Mouse (Mus musculus) midbrain, embryonic 12.5 days (tissue): Measurements from ENCODE around the gene Ccnyl1. TPM values are rescaled to one million over a fixed set of nuclear protein-coding genes. Genes with fewer than 3 reads are reported as not detected.
A peak's percentile ranks its signal among the peaks of the same experiment; 100 is the strongest.

ENCODE experiments used
- ATAC-seq: fragments of 200-750 bp; cut with Nextera tagmentation; 2 replicates; pipeline ENCODE4 v1.8.0; 2017; ENCODE audit warnings: low read depth, moderate TSS enrichment, moderate library complexity; ENCODE audit not compliant: low FRiP score
- H3K27ac ChIP-seq: fragments of 300-500 bp; sonication (generic); replicated peaks from 2 replicates; pipeline ENCODE4 v1.5.1; 2016; ENCODE audit warnings: mild to moderate bottlenecking
- H3K27me3 ChIP-seq: fragments of 300-500 bp; sonication (generic); 2 replicates; pipeline ENCODE4 v1.6.1; 2016; ENCODE audit warnings: mild to moderate bottlenecking
- H3K36me3 ChIP-seq: fragments of 300-500 bp; sonication (generic); 2 replicates; pipeline ENCODE4 v1.6.1; 2016
- H3K4me1 ChIP-seq: fragments of 300-500 bp; sonication (generic); 2 replicates; pipeline ENCODE4 v1.6.1; 2016
- H3K4me2 ChIP-seq: fragments of 300-500 bp; sonication (generic); replicated peaks from 2 replicates; pipeline ENCODE4 v1.6.1; 2016; ENCODE audit warnings: mild to moderate bottlenecking, moderate library complexity
- H3K4me3 ChIP-seq: fragments of 300-500 bp; sonication (generic); 2 replicates; pipeline ENCODE4 v1.5.1; 2016; ENCODE audit warnings: mild to moderate bottlenecking
- H3K9ac ChIP-seq: fragments of 300-500 bp; sonication (generic); replicated peaks from 2 replicates; pipeline ENCODE4 v1.6.1; 2016; ENCODE audit warnings: mild to moderate bottlenecking, moderate library complexity
- H3K9me3 ChIP-seq: fragments of 300-500 bp; sonication (generic); 2 replicates; pipeline ENCODE4 v1.6.1; 2016; ENCODE audit warnings: mild to moderate bottlenecking
- WGBS: fragments of 180-500 bp; shearing (Covaris S2); methylation state at CpG from one replicate; pipeline ENCODE4 v1.1.7; 2016; 5-methylcytosine and 5-hydroxymethylcytosine counted together
- polyA plus RNA-seq: library from polyadenylated mRNA; unstranded; fragments of >200 nt; fragmentation: Nextera tagmentation; extraction: Ambion mirVana; gene quantifications from 2 replicates; pipeline ENCODE4 v1.2.1, GENCODE M21; 2016

Gene Ccnyl1
- polyA plus RNA-seq, 1 experiment from 2014 or later = 7.1 TPM

- no peak for ATAC-seq
- Histone ChIP-seq H3K4me1 (no peaks in the 10 kb centered on the region), H3K4me2 (no peak overlapping the region), H3K9ac (no peak overlapping the region), H3K36me3 (no peaks in the 10 kb centered on the region), H3K4me3 (no peak overlapping the region), H3K27ac (no peak overlapping the region), H3K27me3 (no peaks in the 10 kb centered on the region), H3K9me3 (no peaks in the 10 kb centered on the region)
- 92% methylated on average over 5 of the region's 5 CpGs for WGBS
Measured at GRCm38 (mm10) chr1:64673931-64674330, 16.3 kb upstream of the Ccnyl1 start.

- no peak for ATAC-seq
- WGBS = 68% methylated on average over 6 of the region's 6 CpGs
Measured at GRCm38 (mm10) chr1:64676060-64676839, 14.0 kb upstream of the Ccnyl1 start.

GRCm38 (mm10) chr1:64681499-64681898 lies 8.8 kb upstream of the Ccnyl1 start:
- no peak overlapping the region for H3K27ac ChIP-seq
- no peaks in the 10 kb centered on the region for H3K9me3 ChIP-seq
- no peaks in the 10 kb centered on the region for H3K36me3 ChIP-seq
- WGBS = 95% methylated on average over 3 of the region's 3 CpGs
- no peaks in the 10 kb centered on the region for H3K27me3 ChIP-seq
- H3K4me1 ChIP-seq = no peaks in the 10 kb centered on the region
- H3K4me3 ChIP-seq = no peak overlapping the region
- no peak for ATAC-seq
- no peak overlapping the region for H3K9ac ChIP-seq
- H3K4me2 ChIP-seq = no peak overlapping the region

More at GRCm38 (mm10) chr1:64676060-64676839, 14.0 kb upstream of the Ccnyl1 start:
- H3K27me3 ChIP-seq = no peaks in the 10 kb centered on the region
- H3K4me2 ChIP-seq = no peak overlapping the region
- no peak overlapping the region for H3K9ac ChIP-seq
- H3K4me1 ChIP-seq = no peaks in the 10 kb centered on the region
- no peak overlapping the region for H3K27ac ChIP-seq
- no peak overlapping the region for H3K4me3 ChIP-seq
- no peaks in the 10 kb centered on the region for H3K9me3 ChIP-seq
- H3K36me3 ChIP-seq = no peaks in the 10 kb centered on the region

- H3K9ac ChIP-seq = no peak overlapping the region
- no peak overlapping the region for H3K4me3 ChIP-seq
- H3K4me1 ChIP-seq = no peaks in the 10 kb centered on the region
- WGBS = 98% methylated on average over 3 of the region's 3 CpGs
- H3K27me3 ChIP-seq = no peaks in the 10 kb centered on the region
- H3K4me2 ChIP-seq = no peak overlapping the region
- H3K9me3 ChIP-seq = no peaks in the 10 kb centered on the region
- no peak overlapping the region for H3K27ac ChIP-seq
- no peak for ATAC-seq
- no peaks in the 10 kb centered on the region for H3K36me3 ChIP-seq
Measured at GRCm38 (mm10) chr1:64683039-64683438, 7.2 kb upstream of the Ccnyl1 start.

GRCm38 (mm10) chr1:64684440-64684839 lies 5.8 kb upstream of the Ccnyl1 start:
- H3K36me3 ChIP-seq = no peaks in the 10 kb centered on the region
- H3K9me3 ChIP-seq = no peaks in the 10 kb centered on the region
- ATAC-seq = no peak
- H3K9ac ChIP-seq = no peak overlapping the region
- 95% methylated on average over 2 of the region's 2 CpGs for WGBS
- no peaks in the 10 kb centered on the region for H3K27me3 ChIP-seq
- H3K4me3 ChIP-seq = no peak overlapping the region
- H3K27ac ChIP-seq = no peak overlapping the region
- peaks cover 2% of the 10 kb centered on the region; the same call in 1 of the 2 replicates for H3K4me1 ChIP-seq
- H3K4me2 ChIP-seq = no peak overlapping the region

GRCm38 (mm10) chr1:64688046-64688445 lies 2.2 kb upstream of the Ccnyl1 start:
- Histone ChIP-seq H3K27ac (no peak overlapping the region), H3K4me1 (peaks cover 21% of the 10 kb centered on the region), H3K9ac (no peak overlapping the region), H3K4me2 (no peak overlapping the region), H3K36me3 (no peaks in the 10 kb centered on the region), H3K27me3 (no peaks in the 10 kb centered on the region), H3K4me3 (no peak overlapping the region), H3K9me3 (no peaks in the 10 kb centered on the region)
- WGBS = 84% methylated on average over 4 of the region's 4 CpGs
- ATAC-seq = no peak

GRCm38 (mm10) chr1:64689561-64690212 lies 568 bp upstream of the Ccnyl1 start:
- no peaks in the 10 kb centered on the region for H3K36me3 ChIP-seq
- 29% methylated on average over 9 of the region's 9 CpGs for WGBS
- no peak for ATAC-seq
- no peaks in the 10 kb centered on the region for H3K27me3 ChIP-seq
- H3K4me3 ChIP-seq = peak overlapping the region; percentile 95
- no peak overlapping the region for H3K27ac ChIP-seq
- peak overlapping the region; percentile 82 for H3K4me2 ChIP-seq
- H3K9ac ChIP-seq = peak overlapping the region; percentile 65
- H3K4me1 ChIP-seq = peaks cover 30% of the 10 kb centered on the region
- no peaks in the 10 kb centered on the region for H3K9me3 ChIP-seq

GRCm38 (mm10) chr1:64691121-64691551 lies 881 bp downstream of the Ccnyl1 start:
- no peak for ATAC-seq
- Histone ChIP-seq H3K27me3 (no peaks in the 10 kb centered on the region), H3K4me2 (peak overlapping the region; percentile 78), H3K9me3 (no peaks in the 10 kb centered on the region), H3K4me1 (peaks cover 32% of the 10 kb centered on the region), H3K4me3 (peak overlapping the region; percentile 95), H3K9ac (peak overlapping the region; percentile 87), H3K36me3 (no peaks in the 10 kb centered on the region), H3K27ac (peak overlapping the region; percentile 72)
- under 1% methylated on average over 54 of the region's 55 CpGs for WGBS

GRCm38 (mm10) chr1:64691581-64691980 lies 1.3 kb downstream of the Ccnyl1 start:
- ATAC-seq = no peak
- H3K36me3 ChIP-seq = no peaks in the 10 kb centered on the region
- H3K9ac ChIP-seq = peak overlapping the region; percentile 87
- 2% methylated on average over 9 of the region's 9 CpGs for WGBS
- peak overlapping the region; percentile 95 for H3K4me3 ChIP-seq
- no peak overlapping the region for H3K27ac ChIP-seq
- H3K27me3 ChIP-seq = no peaks in the 10 kb centered on the region
- peaks cover 32% of the 10 kb centered on the region for H3K4me1 ChIP-seq
- peak overlapping the region; percentile 78 for H3K4me2 ChIP-seq
- no peaks in the 10 kb centered on the region for H3K9me3 ChIP-seq

- WGBS = 87% methylated on average over 3 of the region's 3 CpGs
- H3K36me3 ChIP-seq = no peaks in the 10 kb centered on the region
- H3K9ac ChIP-seq = no peak overlapping the region
- H3K27ac ChIP-seq = no peak overlapping the region
- no peak overlapping the region for H3K4me2 ChIP-seq
- H3K27me3 ChIP-seq = no peaks in the 10 kb centered on the region
- H3K4me3 ChIP-seq = no peak overlapping the region
- H3K4me1 ChIP-seq = peaks cover 24% of the 10 kb centered on the region
- ATAC-seq = no peak
- H3K9me3 ChIP-seq = no peaks in the 10 kb centered on the region
Measured at GRCm38 (mm10) chr1:64695156-64695555, 4.9 kb downstream of the Ccnyl1 start.

- WGBS = 88% methylated on average over 3 of the region's 3 CpGs
- H3K9me3 ChIP-seq = no peaks in the 10 kb centered on the region
- no peak overlapping the region for H3K4me2 ChIP-seq
- H3K27ac ChIP-seq = no peak overlapping the region
- no peak overlapping the region for H3K9ac ChIP-seq
- no peak overlapping the region for H3K4me3 ChIP-seq
- no peaks in the 10 kb centered on the region for H3K27me3 ChIP-seq
- H3K4me1 ChIP-seq = no peaks in the 10 kb centered on the region
- no peak for ATAC-seq
- H3K36me3 ChIP-seq = peaks cover 19% of the 10 kb centered on the region
Measured at GRCm38 (mm10) chr1:64701780-64702179, 11.5 kb downstream of the Ccnyl1 start.

- ATAC-seq = no peak
- H3K4me2 ChIP-seq = no peak overlapping the region
- no peak overlapping the region for H3K4me3 ChIP-seq
- 49% methylated on average over 6 of the region's 6 CpGs for WGBS
- H3K9me3 ChIP-seq = no peaks in the 10 kb centered on the region
- no peak overlapping the region for H3K27ac ChIP-seq
- no peak overlapping the region for H3K9ac ChIP-seq
- H3K4me1 ChIP-seq = no peaks in the 10 kb centered on the region
- no peaks in the 10 kb centered on the region for H3K27me3 ChIP-seq
- peaks cover 19% of the 10 kb centered on the region for H3K36me3 ChIP-seq
Measured at GRCm38 (mm10) chr1:64705230-64705629, 15.0 kb downstream of the Ccnyl1 start.
